Mouse (Mus musculus): ENCODE measurements around the gene Slc6a11. TPM values are rescaled to one million over a fixed set of nuclear protein-coding genes. Genes with fewer than 3 reads are reported as not detected.
A peak's percentile ranks its signal among the peaks of the same experiment; 100 is the strongest.

The Slc6a11 gene
- total RNA-seq, 1 experiment from 2014 or later, result 0.07 TPM

DNA sequence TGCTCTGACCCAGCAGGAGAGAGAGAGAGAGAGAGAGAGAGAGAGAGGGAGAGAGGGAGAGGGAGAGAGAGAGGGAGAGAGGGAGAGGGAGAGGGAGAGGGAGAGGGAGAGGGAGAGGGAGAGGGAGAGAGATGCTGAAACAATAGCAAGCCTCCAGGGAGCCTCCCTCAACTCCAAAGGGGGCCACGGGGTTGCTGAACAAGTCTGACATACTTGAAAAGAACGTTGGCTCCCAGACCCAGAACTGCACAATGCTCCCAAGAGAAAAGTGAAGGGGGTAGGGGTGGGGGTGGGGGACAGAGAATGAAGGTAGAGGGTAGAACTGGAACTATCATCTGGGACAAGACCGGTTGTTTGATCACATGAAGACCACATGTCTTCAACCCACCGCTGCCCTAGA lies 136.9 kb downstream of the Slc6a11 start:
- DNase-seq, result no peak

DNA sequence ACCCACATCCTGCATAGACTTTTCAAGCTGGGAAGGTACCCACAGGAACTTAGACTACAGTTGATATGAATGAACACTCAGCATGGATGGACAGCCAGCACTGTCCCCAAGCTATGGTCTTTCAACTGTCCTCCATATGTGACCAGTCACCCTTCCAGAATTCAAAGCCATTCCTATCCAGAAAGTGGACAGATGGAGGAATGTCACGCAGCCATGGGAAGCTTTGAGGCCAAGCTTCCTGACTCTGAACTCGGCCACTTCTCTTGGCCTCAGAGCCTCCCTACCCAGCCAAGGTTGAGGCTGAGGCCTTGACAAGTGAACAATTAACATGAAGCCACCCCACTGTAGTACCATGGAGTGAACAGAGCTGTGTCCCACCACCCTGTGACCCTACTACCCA lies 138.5 kb downstream of the Slc6a11 start:
- no peak for DNase-seq

DNA sequence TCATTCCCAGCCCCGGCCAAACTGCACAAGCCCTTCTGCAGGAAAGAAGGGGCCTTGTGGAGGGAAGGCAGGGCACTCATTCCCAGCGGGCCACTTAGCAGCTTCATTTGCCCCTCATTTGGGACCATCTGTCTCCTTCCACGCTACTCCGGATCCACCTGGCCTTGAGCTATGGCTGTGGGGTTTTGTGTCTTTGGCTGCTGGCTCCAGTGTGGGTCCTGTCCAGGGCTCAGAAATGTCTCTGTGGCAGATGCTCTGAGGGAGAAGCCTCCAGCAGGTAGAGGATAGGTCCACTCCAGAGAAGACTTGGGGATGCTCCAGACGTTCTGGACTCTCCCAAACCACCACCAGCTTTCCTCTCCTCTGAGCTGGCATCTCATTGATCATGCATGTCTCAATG lies 139.8 kb downstream of the Slc6a11 start:
- no peak for DNase-seq

DNA sequence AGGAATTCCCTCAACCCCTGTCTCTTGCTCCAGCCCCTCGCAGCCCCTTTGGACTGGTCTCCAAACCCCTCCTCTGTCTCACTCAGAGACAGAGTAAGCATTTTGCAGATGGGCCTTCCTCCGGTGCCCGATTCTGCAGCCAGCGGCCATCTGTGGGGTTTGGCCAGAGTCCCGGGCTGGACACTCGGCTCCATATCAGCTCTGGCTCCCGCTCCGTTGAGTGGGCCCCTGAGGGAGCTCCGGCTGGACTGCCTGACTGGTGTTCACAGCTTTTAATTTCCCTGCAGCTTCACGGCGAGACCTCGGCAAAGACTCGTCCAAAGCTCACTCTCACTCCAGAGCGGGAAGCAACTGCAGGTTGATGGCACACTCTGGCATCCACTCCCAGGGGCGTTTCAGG lies 141.2 kb downstream of the Slc6a11 start:
- peak; percentile 27 for DNase-seq

DNA sequence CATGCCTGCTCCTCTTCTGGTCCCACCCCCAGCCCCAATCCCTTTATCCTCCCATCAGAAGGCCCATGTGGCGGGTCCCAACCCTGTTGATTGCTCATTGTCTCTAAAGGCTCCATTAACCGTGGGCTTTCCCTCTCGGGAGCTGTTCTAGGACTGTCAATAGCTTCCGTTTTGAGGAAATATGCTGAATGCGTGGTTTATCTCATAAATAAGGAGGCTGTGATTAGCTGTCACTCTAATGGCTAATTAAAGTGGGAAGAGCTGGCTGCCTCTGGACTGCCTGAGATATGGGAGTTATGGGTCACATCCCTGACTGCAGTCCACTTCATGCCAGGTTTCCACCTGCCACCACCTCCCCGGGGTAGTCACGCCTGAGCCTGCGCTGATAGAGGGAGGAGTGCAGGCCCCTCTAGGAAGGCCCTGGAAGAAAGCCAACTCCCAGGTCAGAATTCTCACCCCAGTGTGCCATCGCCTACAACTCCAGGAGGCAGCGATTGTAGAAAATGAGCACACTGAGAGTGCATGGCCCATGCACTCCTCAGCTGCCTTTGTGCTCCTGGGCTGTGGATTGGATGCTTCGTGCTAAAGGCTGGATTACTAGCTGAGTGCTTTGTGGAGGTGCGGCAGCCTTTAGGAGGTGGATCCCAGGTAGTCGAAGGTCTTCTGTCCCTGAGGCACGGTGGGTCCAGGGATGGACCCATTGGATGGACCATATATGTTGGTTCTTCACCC lies 143.1 kb downstream of the Slc6a11 start:
- DNase-seq, result no peak

DNA sequence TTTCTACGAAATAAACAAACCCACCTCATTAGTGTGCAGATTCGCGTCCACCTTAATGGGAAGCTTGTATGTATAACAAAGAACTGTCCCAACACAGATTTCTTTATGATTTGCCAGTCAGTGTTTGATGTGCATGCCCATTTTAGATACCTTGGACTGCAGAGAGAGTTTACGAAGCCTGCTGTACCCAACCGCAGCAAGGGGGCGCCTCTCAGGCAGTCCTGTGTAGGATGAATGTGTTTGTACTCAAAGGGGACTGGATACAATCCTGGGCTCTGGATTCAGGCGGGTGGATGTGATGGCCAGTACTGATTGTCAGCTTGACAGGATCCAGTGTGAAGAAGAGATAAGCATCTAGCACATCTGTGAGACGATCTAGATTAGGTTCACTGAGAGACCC lies 144.8 kb downstream of the Slc6a11 start:
- DNase-seq, result no peak

DNA sequence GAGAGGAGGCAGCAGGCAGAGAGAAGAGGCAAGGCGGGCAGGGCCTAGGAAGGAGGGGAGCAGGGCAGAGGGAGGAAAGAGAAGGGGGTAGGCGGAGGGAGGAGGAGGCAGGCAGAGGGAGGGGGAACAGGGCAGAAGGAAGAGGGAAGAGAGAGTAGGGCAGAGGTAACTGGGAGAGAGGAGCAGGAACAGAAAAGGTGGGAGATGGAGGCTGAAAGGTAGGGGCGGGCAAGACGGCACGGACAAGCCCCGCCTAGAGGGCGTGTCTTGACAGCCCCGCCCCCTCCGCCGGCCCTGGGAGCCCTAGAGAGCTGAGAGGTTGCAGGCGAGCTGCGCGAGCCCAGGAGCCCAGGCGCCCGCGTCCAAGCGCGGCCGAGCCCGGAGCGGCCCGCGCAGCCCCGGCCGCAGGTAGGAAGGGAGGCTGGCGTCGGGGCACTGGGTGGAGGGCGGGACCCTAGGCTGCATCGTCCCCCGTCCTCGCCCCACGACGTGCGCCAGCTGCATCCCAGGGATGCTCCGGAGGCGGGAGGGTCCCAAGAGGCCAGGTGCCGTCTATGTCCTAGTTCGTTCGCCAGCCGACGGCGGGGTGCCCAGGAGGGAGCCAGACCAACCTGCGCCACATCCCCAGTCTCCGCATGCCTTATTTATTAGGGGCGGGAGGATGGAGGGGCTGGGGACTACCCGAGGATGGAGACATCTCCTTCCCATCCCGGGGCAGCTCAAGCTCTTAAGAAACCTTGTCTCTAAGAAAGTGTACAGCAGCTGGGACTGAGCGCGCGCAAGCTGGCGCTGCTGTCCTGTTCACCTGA lies 151.6 kb downstream of the Slc6a11 start, which contains the start of gene Slc6a1:
Slc6a1 (plus strand) TSS at position 167 of the 809 bp plus-strand sequence.
- peak; percentile 81 for DNase-seq

DNA sequence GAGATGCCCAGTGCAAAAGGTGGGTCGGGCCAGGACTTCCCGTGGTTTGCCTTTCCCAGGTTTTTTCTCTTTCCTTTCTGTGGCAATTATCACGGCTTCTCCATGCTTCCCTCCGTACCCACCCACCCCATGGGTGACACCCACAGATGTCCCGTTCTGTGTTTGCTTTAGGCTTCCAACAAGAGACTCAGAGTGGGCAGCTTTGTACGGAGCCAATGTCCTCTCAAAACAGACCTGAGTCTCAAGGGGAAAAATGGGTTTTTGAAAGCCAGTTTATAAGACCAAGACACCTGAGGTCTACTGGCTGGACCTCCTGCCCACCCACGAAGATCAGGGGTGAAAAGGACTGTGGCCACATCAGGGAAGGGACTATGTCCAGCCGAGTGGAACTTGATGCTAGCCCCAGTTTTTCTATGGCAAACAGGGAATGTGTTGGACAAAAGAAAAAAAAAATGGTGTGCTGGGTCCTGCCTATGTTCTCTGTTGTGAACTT lies 152.3 kb downstream of the Slc6a11 start:
- DNase-seq, result no peak

DNA sequence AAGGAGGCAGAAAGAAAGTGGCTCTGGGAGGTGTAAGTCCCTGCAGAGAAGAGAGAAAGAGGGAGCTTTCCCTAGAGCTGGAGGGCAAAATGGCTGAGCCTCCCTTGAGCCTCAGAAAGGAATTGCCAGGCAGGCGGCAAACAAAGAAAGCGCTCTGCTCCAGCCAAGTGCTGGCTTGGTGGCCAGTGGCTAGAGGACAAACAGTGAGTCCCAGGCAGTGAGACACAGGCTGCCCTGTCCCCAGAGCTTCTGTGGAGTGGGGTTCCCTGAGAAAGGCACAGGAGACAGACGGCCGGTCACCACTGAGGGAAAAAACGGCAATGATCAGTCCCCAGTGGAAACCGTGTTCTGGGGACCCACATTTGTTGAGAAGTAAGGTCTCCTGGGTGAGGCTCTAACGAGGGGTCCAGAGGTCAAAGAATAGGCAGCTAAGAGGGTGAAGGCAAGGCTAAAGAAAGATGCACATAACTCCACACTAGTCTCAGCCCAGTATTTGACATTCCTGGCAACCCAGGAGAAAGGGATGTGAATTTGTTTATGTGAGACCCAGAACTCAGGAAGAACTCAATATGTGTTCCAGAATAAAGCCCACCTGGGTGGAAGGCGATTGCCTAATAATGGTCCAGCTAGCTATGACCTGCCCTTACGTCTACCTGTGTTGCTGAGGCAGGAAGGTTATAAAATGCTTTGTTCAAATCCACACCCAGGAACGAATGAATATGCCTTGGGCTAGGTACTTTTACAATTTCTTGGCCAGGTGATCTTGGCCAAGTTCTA lies 153.1 kb downstream of the Slc6a11 start:
- DNase-seq, result no peak

DNA sequence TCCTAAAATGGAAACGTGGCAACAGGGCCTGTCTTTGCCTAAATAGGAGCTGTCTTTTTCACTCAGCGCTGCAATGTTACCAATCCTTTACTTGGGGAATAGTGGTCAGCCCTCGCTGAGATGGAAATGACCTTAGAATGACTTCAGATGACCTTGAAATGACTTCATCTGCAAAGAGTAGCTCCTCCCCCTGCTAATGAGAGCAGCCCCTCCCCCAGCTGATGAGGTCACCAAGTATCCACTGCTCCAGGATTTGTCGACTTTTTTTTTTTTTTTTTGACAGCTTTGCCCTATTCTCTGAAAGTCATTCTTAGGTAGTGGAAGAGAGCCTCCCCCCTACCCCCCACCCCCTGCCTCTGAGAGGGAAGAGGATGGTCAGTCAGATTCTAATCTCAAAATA lies 154.4 kb downstream of the Slc6a11 start:
- no peak for DNase-seq

DNA sequence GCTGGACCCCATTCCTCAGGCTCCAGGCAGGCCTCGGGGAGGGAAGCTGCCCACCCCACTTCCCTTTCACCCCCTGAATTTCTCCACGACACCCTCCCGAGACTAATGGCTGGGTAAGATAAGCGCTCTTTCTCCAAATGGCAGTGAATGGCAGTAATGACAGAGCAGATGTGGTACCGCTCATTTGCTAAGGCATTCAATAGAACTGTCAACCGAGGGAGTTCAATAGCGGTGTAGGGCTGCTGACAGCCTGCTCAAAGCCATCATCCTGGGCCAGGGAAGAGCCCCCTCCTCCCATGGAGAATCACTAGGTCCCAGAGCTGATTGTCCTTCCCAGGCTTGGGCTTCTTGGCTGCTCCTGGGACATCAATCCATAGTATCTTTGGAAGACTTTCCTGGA lies 158.1 kb downstream of the Slc6a11 start:
- DNase-seq, result no peak

DNA sequence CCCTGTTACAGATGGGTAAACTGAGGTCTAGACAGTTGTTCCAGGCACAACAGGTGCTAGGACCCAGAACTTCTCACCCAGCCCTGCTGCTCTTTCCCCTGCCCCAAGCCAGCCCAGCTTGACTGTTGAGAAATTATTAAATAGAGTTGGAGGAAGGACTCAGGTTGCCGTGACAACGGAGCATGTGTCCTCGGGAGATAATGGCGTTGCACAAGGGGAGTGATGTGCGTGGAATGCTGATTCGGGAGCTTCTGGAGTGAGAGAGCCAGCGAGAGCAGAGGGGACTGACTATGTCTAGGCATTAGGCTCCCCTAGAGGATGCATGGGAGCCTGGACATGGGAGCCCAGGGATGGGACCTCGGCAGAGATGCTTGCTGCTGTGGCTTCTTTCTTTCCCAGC lies 159.1 kb downstream of the Slc6a11 start:
- peak; percentile 35 for DNase-seq

DNA sequence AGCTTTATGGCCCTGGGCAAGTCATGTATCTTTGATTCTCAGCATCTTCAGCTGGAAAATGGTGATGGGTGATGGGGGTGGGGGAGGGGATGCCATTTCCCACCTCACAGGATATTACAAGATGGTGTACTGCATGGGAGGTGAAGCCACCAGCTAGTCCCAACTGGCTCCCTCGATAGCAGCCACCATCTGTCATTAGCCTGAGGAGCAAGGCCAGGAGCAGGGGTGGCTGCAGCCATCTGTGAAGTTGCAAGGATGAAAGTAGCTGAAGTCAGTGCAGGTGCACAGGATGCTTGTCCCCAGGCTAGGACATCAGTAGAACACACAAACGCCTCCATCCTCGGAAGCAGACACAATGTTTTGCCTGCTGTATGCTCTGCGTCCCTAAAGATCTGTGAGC lies 159.9 kb downstream of the Slc6a11 start:
- no peak for DNase-seq

DNA sequence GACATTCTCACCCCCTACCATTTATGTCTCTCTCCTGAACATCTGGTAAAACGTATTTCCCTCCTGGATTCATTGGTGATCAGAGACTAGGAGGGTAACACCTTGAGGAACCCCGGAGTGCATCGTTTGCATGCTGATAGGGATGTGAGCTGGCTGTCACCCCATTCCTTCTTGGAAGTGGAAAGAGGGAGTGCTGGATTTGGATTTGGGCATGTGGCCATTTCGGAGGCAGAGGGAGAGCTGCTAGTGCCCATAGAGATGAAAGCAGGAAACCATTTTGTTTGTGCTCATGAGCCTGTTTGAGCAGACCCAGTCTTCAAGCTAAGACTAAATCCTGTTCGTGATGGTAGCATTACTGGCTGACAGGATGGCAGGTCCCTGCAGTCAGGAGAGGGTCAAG lies 160.4 kb downstream of the Slc6a11 start:
- no peak for DNase-seq

DNA sequence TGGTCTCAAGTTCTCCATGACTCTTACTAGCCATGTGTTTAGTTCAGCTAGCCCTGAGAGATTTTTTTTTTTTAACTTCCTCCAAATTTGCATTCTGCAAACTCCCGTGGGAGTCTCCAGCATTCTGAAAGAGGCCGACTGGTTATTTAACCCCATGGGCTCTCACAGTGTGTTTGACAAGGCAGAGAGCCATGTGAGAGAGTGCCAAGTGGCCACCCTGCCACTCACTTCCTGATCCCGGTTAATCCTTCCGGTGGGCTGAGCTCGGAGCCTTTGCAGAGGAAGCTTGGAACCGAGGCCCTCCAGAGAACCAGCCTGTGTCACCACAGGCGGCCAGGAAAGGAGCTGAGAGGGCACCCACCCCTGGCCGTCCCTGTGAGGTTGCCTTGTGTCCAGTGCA lies 162.5 kb downstream of the Slc6a11 start:
- no peak for DNase-seq

DNA sequence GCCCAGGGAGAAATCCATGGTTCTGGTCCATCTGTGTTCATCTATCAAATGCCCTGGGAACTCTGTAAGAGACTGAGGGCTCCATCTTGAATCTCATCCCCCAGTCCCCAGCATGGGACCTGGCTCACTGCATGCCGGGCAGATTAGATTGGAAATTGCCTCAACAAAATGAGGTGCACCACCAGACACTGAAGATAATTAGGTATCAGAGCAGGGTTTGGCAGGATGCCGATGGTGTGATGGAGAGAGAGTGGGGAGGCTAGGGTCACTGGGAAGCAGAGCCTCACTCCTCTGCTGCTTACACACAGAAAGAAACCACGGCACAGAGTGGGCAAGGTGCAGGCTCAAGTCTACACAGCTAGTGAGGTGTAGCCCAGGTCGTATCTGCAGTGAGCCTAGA lies 164.0 kb downstream of the Slc6a11 start:
- no peak for DNase-seq

DNA sequence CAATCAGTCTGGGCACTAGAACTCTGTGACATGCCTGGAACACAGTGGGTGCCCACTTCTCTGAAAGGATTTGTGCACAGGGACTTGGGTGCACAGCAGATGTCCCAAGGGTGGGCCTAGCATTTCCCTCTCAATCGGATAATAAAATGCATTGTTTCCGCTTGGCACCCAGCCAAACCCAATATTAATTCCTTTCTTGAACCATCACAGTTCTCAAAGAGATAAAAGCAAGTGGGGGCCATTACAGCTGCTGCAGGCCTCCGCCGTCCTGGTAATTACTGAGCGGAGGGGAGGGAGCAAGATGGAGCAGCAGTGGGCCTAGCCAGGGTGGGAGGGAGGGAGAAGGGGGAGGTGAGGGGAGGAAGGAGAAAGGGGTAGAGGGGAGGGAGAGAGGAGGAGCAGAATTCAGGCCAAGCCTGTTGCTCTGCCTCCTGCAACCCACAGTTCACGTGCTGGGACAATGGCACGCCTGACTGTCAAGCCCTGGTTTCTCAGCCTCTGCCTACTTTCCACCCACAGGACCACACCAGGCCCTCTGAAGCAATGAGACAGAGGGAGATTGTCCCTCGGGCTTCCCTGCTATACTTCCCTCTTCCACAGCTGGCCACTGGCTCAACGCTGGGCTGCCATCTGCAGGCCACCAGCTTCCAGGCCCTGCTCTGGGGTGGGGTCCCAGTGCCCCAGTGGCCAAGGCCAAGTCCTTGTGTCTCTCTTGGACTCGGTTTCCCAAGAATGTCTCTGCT lies 166.4 kb downstream of the Slc6a11 start:
- DNase-seq, result no peak

Other genes with a start within 250 kb of the Slc6a11 start
- gene Atp2b2, start 88.6 kb upstream of the Slc6a11 start, total RNA-seq (2021), result 4.7 and 5.5 TPM in 2 replicates
- 0.45 TPM in 1 of 2 replicates, not detected in the other for gene Slc6a1, start 151.4 kb downstream of the Slc6a11 start, total RNA-seq (2021)